Mouse (Mus musculus): ENCODE data around the gene Nt5m.

The Nt5m gene

DNA sequence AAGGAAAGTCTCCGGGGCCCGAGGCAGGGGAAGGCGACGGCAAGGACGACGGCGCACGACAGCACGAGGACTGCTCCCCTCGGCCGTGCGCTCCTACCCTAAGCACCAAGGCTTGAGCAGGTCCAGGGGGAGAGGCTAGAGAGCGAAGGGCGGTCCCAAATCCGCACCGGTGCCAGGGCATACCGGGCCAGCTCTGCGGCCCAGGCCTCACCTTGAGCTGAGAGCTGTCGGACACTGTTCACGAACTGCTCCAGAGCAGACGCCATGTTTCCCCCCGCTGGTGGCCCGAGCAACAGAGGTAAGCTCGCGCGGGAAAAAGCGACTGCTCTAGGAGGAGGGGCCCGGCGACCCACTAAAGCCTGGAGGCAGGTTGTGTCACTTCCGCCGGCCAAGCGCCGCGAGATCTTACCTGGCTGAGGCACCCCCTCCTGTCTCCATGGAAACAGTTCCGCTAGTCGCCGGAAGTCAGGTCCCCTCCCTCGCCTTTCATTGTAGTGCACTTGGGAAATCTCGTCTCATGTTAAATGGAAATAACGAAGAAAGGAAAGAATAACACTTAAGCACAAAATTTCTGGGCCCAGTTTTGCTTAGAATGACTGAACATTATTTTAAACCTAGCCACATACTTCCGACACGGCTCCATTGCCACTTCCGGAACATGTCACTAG is 346 bp downstream of the Nt5m start, which contains the start of gene Cops3:
TSS of gene Cops3 (minus strand) at position 380 of the 668 bp plus-strand sequence.
- DNase-seq (ENCODE audit: low read depth, low spot score), result peak; percentile 97

GRCm38 (mm10) chr11:59846311-59846710 is 7.1 kb downstream of the Nt5m start:
- DNase-seq (ENCODE audit: low read depth, low spot score), result no peak

DNA sequence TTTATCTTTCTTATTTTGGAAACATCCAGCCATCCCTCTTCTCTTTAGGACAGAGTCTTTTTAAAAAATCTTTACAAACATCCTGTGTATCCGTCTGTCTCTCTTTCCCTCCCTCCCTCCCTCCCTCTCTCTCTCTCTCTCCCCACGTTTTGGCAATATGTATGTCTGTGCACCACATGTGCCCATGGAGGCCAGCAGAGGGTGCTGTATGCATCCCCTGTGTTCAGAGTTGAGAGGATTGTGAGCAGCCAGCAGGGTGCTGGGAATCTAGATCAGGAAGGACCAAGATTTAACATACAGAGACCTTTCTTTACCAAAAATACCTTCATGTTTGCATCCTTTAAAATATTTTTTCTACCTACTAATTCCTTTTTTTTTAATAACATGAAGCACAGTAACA is 7.9 kb downstream of the Nt5m start:
- peak; percentile 83 for DNase-seq (ENCODE audit: low read depth, low spot score)

DNA sequence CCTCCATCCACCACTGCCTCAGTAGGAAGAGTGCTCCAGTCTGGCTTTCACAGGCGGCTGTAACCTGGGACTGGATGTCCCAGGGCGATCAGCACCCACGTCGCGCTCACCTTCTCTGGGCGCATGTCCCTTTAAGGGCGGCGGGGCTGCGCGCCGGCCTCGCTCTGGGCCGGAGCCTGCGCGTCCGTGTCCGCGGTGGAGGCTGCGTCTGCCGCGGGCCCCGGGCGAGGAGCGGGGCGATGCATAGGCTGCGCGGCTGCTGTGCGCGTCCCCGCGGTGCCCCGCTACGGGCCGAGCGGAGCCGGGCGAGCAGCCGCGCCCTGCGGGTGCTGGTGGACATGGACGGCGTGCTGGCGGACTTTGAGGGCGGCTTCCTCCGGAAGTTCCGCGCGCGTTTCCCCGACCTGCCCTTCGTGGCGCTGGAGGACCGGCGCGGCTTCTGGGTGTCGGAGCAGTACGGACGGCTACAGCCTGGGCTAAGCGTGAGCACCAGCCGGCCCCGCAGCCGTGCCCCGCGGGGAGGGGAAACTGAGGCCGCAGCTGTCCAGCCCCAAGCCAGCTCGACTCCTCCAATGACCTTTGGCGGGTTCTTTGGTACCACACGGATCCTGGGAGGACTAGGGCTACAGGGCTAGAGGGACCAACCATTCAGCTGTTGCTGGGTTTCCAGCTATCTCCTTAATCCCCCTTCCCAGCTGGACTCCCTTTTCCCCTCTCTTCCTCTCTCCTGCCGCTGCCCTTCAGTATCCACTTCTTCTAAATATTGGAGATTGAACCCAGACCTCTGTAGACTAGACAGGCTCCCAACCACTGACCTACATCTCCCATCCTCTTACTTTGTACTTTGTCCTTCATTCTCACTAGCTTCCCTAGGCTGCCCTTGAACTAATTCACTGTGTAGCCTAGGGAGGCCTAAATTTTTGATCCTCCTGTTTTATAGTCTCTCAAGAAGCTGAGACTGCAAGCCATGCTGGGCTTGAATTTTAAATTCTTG is 8.9 kb downstream of the Nt5m start:
- no peak for DNase-seq (ENCODE audit: low read depth, low spot score)

DNA sequence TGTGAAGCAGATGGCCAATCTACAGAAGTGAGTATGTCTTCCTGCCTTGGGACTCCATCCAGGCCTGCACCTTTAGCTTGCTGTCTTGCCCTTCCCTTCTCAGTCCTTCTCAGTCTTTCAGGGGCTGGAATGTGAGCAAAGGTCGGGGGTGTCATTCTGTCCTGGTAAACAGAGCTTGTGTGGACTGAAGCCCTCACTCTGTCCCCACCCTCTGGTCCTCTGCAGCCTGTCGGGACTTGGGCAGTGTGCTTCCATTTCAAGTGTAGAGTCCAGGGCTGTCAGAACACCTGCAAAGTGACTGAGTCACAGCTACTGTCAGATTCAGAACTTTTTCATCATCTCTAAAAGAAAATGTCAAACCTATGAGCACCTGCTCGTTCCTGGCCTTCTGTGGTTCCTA is 13.6 kb downstream of the Nt5m start:
- no peak for DNase-seq (ENCODE audit: low read depth, low spot score)

GRCm38 (mm10) chr11:59860467-59860866 is 21.2 kb downstream of the Nt5m start:
- DNase-seq (ENCODE audit: low read depth, low spot score), result no peak

- no peak for DNase-seq (ENCODE audit: low read depth, low spot score)
Observed at GRCm38 (mm10) chr11:59864316-59864715, 25.1 kb downstream of the Nt5m start.

GRCm38 (mm10) chr11:59872124-59872523 is 32.9 kb downstream of the Nt5m start:
- no peak for DNase-seq (ENCODE audit: low read depth, low spot score)

- DNase-seq (ENCODE audit: low read depth, low spot score), result peak; percentile 65
Observed at GRCm38 (mm10) chr11:59880031-59880430, 40.8 kb downstream of the Nt5m start.

DNA sequence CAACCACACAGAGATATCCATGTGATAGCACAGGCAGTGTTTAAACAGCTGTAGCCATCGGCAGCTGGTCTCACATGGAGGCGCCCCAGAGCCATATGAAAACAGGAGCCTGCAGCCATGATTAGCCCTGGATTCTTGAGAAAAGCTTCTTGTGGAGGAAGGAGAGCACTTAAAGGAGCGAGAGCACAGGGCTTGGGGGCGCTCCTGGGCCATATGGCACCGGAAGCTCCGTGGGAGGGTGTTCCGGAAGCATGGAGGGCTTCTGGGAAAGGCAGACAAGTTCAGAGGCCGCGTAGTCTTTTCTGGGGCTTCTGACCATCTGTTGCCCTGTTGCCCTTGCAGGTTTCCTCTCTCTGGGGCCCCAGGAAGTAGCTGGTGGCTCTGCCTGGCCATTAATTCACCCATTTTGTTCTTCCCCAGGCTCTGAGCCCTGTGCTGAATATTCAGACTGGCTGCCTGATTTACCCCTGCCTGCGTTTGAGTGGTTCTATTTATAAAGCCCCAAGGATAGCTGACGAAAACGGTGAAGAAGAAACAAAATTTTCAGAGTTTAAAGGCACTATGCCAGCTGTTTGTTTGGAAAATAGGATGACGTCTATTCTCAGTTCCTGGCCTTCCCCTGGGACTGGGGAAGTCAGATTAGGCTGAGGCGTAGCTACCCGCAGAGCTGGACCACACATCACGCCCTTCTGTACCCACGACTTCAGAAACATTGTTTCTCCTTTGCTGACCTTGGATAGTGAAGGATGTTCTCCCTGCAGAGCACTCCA is 46.2 kb downstream of the Nt5m start:
- DNase-seq (ENCODE audit: low read depth, low spot score), result no peak

DNA sequence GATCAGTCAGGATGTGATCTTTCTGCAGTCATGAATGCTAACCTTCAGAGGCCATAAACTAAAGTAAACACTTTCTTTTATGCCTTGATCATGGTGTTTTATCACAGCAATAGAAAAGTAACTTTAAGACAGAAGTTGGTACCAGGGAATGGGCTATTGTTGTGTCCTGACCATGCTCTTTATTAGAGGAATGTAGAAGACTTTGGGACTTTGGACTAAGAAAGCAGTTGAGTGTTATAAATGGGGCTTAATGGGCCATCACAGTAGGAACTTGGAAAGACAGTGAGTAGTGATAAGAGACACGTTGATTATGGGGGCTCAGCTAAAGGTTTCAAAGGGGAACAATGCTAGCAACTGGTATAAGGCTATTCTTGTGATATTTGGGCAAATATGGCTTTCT is 47.7 kb downstream of the Nt5m start:
- no peak for DNase-seq (ENCODE audit: low read depth, low spot score)

DNA sequence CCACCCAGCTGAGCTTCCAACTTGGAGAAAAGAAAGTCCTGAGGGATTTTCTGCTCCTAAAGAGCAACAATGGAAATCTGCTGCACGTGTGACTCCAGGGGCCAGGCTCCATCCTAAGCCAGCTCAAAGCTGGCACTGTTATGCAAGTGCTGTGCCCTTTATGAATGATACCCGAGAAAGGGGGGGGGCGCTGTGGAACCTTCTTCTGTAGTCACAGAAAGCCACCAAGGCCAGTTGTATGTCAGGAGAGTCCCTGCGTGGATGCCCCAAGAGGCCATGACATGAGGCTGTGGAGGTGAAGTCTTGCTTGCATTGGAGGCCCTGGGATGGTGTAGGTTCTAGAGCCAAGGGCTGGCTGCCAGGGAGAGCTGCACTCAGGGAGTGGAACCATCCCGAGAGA is 48.9 kb downstream of the Nt5m start:
- DNase-seq (ENCODE audit: low read depth, low spot score), result no peak

DNA sequence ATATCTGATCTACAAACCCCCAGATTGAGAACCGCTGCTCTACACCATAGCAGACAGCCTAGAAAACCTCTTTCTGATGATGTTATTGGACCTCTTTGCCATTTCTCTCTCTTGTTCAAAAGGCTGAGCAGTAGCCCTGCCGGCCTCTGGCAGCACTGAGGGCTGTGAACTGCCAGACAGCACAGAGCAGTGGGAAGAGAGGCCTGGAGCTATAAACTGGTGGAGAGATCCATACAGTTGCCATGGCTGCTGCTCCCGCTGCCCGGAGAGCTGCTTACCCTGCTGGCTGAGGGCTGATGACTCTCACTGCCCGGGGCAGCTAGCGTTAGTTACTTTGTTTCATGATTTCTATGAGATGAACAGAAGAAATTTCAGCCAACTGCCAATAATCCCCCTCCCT is 52.6 kb downstream of the Nt5m start:
- DNase-seq (ENCODE audit: low read depth, low spot score), result no peak

- peak; percentile 53 for DNase-seq (ENCODE audit: low read depth, low spot score)
Observed at GRCm38 (mm10) chr11:59893153-59893788, 54.0 kb downstream of the Nt5m start.

- no peak for DNase-seq (ENCODE audit: low read depth, low spot score)
Observed at GRCm38 (mm10) chr11:59894916-59895315, 55.7 kb downstream of the Nt5m start.

DNA sequence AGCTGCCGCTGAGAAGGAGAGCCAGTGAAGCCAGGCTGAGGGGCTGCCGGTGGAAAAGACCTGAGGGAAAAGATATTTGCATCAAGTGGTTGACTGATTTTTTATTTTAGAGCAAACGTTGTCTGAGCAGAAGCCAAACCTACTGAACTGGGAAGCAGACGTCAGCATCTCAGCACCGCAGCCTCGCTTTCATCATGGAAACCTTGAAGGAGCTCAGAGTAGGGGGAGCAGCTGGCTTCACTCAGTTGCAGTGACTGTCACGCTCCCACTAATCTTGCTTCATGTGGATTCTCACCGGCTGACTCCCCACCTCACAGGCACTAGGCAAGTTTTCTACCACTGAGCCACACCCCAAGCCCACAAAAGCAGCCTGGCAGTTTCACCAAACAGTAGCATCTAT is 56.1 kb downstream of the Nt5m start:
- DNase-seq (ENCODE audit: low read depth, low spot score), result no peak

DNA sequence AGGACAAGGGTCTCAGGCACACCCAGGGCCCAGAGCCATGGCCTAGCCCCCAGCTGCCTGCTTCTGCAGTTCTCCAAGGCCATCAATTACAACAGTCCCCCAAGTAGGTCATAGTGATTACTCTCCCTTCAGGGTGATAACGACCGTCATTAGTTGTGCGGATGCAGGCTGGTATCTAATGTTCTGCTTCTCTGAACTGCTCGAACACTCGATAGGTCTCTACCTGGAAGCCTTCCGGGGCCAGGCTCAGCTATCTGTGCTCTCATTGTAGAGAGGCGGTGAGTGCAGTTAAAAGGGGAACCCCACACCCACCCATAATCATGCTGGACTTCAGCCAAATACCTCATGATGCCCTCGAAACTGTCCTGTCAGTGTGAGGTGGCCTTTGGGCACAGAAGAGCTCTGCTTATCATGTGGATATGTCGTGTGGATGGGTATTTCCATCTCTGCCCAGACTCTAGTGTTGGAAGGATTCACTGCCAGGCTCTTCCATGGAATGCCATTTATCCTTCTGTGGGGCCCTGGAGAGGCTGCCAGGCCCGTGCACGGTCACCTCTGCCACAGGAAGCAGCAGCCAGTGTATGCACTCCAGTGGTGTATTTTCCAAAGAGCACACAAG is 58.8 kb downstream of the Nt5m start:
- DNase-seq (ENCODE audit: low read depth, low spot score), result no peak

GRCm38 (mm10) chr11:59899711-59900685 is 60.8 kb downstream of the Nt5m start:
- DNase-seq (ENCODE audit: low read depth, low spot score), result no peak

DNA sequence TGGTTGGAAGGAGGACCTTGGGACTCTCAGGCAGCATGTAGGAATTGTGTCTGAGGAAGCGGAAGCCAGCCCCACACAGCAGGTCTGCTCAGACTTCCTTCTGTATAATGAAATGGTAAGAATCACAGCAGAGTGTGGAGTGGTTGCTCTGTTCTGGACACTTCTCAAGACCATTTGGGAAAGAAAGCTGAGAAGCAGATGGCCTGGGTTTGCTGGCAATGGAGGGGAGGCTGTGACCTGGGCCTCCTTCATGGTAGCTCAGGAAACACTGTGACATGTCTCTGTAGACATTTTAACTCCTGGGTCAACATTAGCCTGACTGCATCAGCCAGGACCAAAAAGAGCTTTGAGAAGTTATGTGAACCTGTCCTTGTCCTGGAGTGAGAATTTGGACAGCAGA is 61.7 kb downstream of the Nt5m start:
- DNase-seq (ENCODE audit: low read depth, low spot score), result no peak
